Mouse (Mus musculus): ENCODE results near the gene Btbd9. TPM values are rescaled to one million over a fixed set of nuclear protein-coding genes. Genes with fewer than 3 reads are reported as not detected.
"Not testable (repeated sequence)": the region's sequence is repeated elsewhere in the genome, so short reads cannot be mapped to it uniquely, and the experiment has no call there.

Btbd9 gene
- polyA plus RNA-seq (2015; fragmentation: Nextera tagmentation; extraction: Ambion mirVana), result 149 and 150 TPM in 2 replicates

GRCm38 (mm10) chr17:30575941-30576773 is at the start of gene Btbd9:
Btbd9 (minus strand) TSS chr17:30576488.
- no peaks in the 10 kb centered on the region for H3K36me3 ChIP-seq
- peak within 1 kb of the TSS; percentile 76 for H3K4me2 ChIP-seq
- H3K4me3 ChIP-seq, result peak within 1 kb of the TSS; percentile 64
- peak; percentile 93 for ATAC-seq (ENCODE audit: low FRiP score)
- peak within 1 kb of the TSS; percentile 96 for H3K27ac ChIP-seq
- H3K27me3 ChIP-seq, result no peaks in the 10 kb centered on the region
- WGBS, result under 1% methylated on average over 65 of the region's 94 CpGs
- no peaks in the 10 kb centered on the region for H3K9me3 ChIP-seq
- peaks cover 29% of the 10 kb centered on the region for H3K4me1 ChIP-seq (replicated peaks)
- H3K9ac ChIP-seq, result peak within 1 kb of the TSS; percentile 80

GRCm38 (mm10) chr17:30624132-30624531 is 47.8 kb upstream of the Btbd9 start, which contains the start of gene Dnah8:
Dnah8 (plus strand) TSS chr17:30624354.
- no CpG with 5 or more reads among the region's 20 CpGs for WGBS
- not testable (repeated sequence) for ATAC-seq (ENCODE audit: low FRiP score); H3K27ac ChIP-seq; H3K27me3 ChIP-seq; H3K9me3 ChIP-seq; H3K4me3 ChIP-seq; H3K9ac ChIP-seq; H3K4me2 ChIP-seq; H3K4me1 ChIP-seq (replicated peaks); H3K36me3 ChIP-seq

- Histone ChIP-seq H3K9me3 (no peaks in the 10 kb centered on the region), H3K27ac (no peak overlapping the region), H3K36me3 (no peaks in the 10 kb centered on the region), H3K4me2 (no peak overlapping the region), H3K9ac (no peak overlapping the region), H3K4me3 (no peak overlapping the region), H3K4me1 (replicated peaks) (no peaks in the 10 kb centered on the region), H3K27me3 (no peaks in the 10 kb centered on the region)
- ATAC-seq (ENCODE audit: low FRiP score), result no peak
- 84% methylated on average over 3 of the region's 3 CpGs for WGBS
Observed at GRCm38 (mm10) chr17:30623200-30623599, 46.9 kb upstream of the Btbd9 start.

GRCm38 (mm10) chr17:30621450-30621849 is 45.2 kb upstream of the Btbd9 start:
- Histone ChIP-seq H3K27me3 (no peaks in the 10 kb centered on the region), H3K4me2 (no peak overlapping the region), H3K36me3 (no peaks in the 10 kb centered on the region), H3K27ac (no peak overlapping the region), H3K9me3 (no peaks in the 10 kb centered on the region), H3K4me3 (no peak overlapping the region), H3K4me1 (replicated peaks) (no peaks in the 10 kb centered on the region), H3K9ac (no peak overlapping the region)
- WGBS, result 73% methylated on average over 4 of the region's 4 CpGs
- ATAC-seq (ENCODE audit: low FRiP score), result no peak

GRCm38 (mm10) chr17:30620548-30620947 is 44.3 kb upstream of the Btbd9 start:
- Histone ChIP-seq H3K27me3 (no peaks in the 10 kb centered on the region), H3K4me1 (replicated peaks) (no peaks in the 10 kb centered on the region), H3K27ac (no peak overlapping the region), H3K9ac (no peak overlapping the region), H3K9me3 (no peaks in the 10 kb centered on the region), H3K4me2 (no peak overlapping the region), H3K4me3 (no peak overlapping the region), H3K36me3 (no peaks in the 10 kb centered on the region)
- 75% methylated on average over 2 of the region's 2 CpGs for whole genome bisulfite sequencing
- ATAC-seq (ENCODE audit: low FRiP score), result no peak

GRCm38 (mm10) chr17:30619153-30619552 is 42.9 kb upstream of the Btbd9 start:
- Histone ChIP-seq H3K4me2 (no peak overlapping the region), H3K27me3 (no peaks in the 10 kb centered on the region), H3K9me3 (no peaks in the 10 kb centered on the region), H3K4me1 (replicated peaks) (no peaks in the 10 kb centered on the region), H3K9ac (no peak overlapping the region), H3K36me3 (no peaks in the 10 kb centered on the region), H3K27ac (no peak overlapping the region), H3K4me3 (no peak overlapping the region)
- ATAC-seq (ENCODE audit: low FRiP score), result no peak
- WGBS, result 40% methylated on average over 2 of the region's 2 CpGs

GRCm38 (mm10) chr17:30618136-30618891 is 42.0 kb upstream of the Btbd9 start:
- Histone ChIP-seq H3K27ac (no peak overlapping the region), H3K27me3 (no peaks in the 10 kb centered on the region), H3K4me1 (replicated peaks) (no peaks in the 10 kb centered on the region), H3K4me2 (no peak overlapping the region), H3K36me3 (no peaks in the 10 kb centered on the region), H3K9ac (no peak overlapping the region), H3K4me3 (no peak overlapping the region), H3K9me3 (no peaks in the 10 kb centered on the region)
- WGBS, result 87% methylated on average over 3 of the region's 3 CpGs
- ATAC-seq (ENCODE audit: low FRiP score), result no peak

GRCm38 (mm10) chr17:30616203-30616602 is 39.9 kb upstream of the Btbd9 start:
- no peak for ATAC-seq (ENCODE audit: low FRiP score)
- WGBS, result 92% methylated on average over 5 of the region's 5 CpGs

GRCm38 (mm10) chr17:30613350-30613749 is 37.1 kb upstream of the Btbd9 start:
- peaks cover 23% of the 10 kb centered on the region for H3K4me1 ChIP-seq (replicated peaks)
- ATAC-seq (ENCODE audit: low FRiP score), result no peak
- no peak overlapping the region for H3K4me2 ChIP-seq
- H3K27ac ChIP-seq, result no peak overlapping the region
- H3K36me3 ChIP-seq, result no peaks in the 10 kb centered on the region
- H3K9ac ChIP-seq, result no peak overlapping the region
- H3K27me3 ChIP-seq, result no peaks in the 10 kb centered on the region
- no peak overlapping the region for H3K4me3 ChIP-seq
- H3K9me3 ChIP-seq, result no peaks in the 10 kb centered on the region

More at GRCm38 (mm10) chr17:30616203-30616602, 39.9 kb upstream of the Btbd9 start:
- Histone ChIP-seq H3K9ac (no peak overlapping the region), H3K27me3 (no peaks in the 10 kb centered on the region), H3K4me3 (no peak overlapping the region), H3K4me1 (replicated peaks) (peaks cover 9% of the 10 kb centered on the region), H3K36me3 (no peaks in the 10 kb centered on the region), H3K9me3 (no peaks in the 10 kb centered on the region), H3K27ac (no peak overlapping the region), H3K4me2 (no peak overlapping the region)

GRCm38 (mm10) chr17:30612075-30612859 is 36.0 kb upstream of the Btbd9 start:
- Histone ChIP-seq H3K9ac (peak overlapping the region; percentile 81), H3K4me3 (peak overlapping the region; percentile 70), H3K27ac (peak overlapping the region; percentile 87), H3K36me3 (no peaks in the 10 kb centered on the region), H3K4me1 (replicated peaks) (peaks cover 34% of the 10 kb centered on the region), H3K9me3 (no peaks in the 10 kb centered on the region), H3K27me3 (no peaks in the 10 kb centered on the region), H3K4me2 (peak overlapping the region; percentile 68)
- peak; percentile 100 for ATAC-seq (ENCODE audit: low FRiP score)
- under 1% methylated on average over 34 of the region's 34 CpGs for WGBS

GRCm38 (mm10) chr17:30611221-30612074 is 35.2 kb upstream of the Btbd9 start:
- Histone ChIP-seq H3K4me1 (replicated peaks) (peaks cover 37% of the 10 kb centered on the region), H3K27me3 (no peaks in the 10 kb centered on the region), H3K4me2 (peak overlapping the region; percentile 68), H3K9ac (peak overlapping the region; percentile 81), H3K9me3 (no peaks in the 10 kb centered on the region), H3K27ac (peak overlapping the region; percentile 87; the same call in 1 of the 2 replicates), H3K36me3 (no peaks in the 10 kb centered on the region), H3K4me3 (peak overlapping the region; percentile 70)
- 28% methylated on average over 18 of the region's 18 CpGs for WGBS
- ATAC-seq (ENCODE audit: low FRiP score), result no peak
